9 mouse cellular contexts compared by ENCODE assay signal in genomic region chr7:73535861-73536200, GRCm38 (mm10). TPM values are rescaled to one million over a fixed set of nuclear protein-coding genes. Genes with fewer than 3 reads are reported as not detected.
A peak's percentile ranks its signal among the peaks of the same experiment; 100 is the strongest.
DNase-seq lines count a peak whose midpoint lies in the region; ATAC-seq and TF ChIP-seq lines count a peak whose summit lies in the region.
"Had no signal": no experiment of that assay in that cellular context is flagged by ENCODE, and none has a peak within 500 bp of the region (broad histone marks: within the 10 kb centered on the region; RNA-seq: fewer than 3 reads in every experiment).

No protein-coding gene starts in this region.

- H3K9ac ChIP-seq in heart, embryonic 11.5 days (ENCODE audit: low read depth, low read length), result no peak overlapping the region
- H3K9ac ChIP-seq in lung, embryonic 16.5 days (ENCODE audit: low read length), result 0 out of 2 replicates have a peak overlapping the region, but pooled peaks have one; percentile 2
- H3K9ac ChIP-seq in heart, postnatal 0 days (replicated peaks; ENCODE audit: low read depth, low read length), result no peak overlapping the region

- no peak for DNase-seq in heart, embryonic 10.5 days (ENCODE audit: low spot score)
- no peak for DNase-seq in lung, postnatal 4 days
- DNase-seq in heart, postnatal 0 days (ENCODE audit: low spot score), result no peak
- no peak for DNase-seq in cerebellum, postnatal 25 days
- DNase-seq in spleen, postnatal 36 days (ENCODE audit: low spot score in 2 of 2), result no peak
- DNase-seq: cerebellum, postnatal 14 days had no signal

- no peaks in the 10 kb centered on the region for H3K27me3 ChIP-seq in heart, embryonic 11.5 days (ENCODE audit: control insufficient read depth, insufficient read depth, low read length)
- H3K27me3 ChIP-seq in heart, embryonic 10.5 days (ENCODE audit: insufficient read depth, poor library complexity, severe bottlenecking), result no peaks in the 10 kb centered on the region
- H3K27me3 ChIP-seq in lung, embryonic 16.5 days (ENCODE audit: control insufficient read depth, insufficient read depth, low read depth, low read length), result no peaks in the 10 kb centered on the region
- H3K27me3 ChIP-seq in heart, postnatal 0 days (ENCODE audit: control insufficient read depth, insufficient read depth, low read length), result no peaks in the 10 kb centered on the region
- H3K27me3 ChIP-seq in myocyte (ENCODE audit: control insufficient read depth, insufficient read depth, insufficient read length), result no peaks in the 10 kb centered on the region

- H3K4me1 ChIP-seq in heart, embryonic 11.5 days (ENCODE audit: control insufficient read depth, insufficient read depth, low read length), result peaks cover 43% of the 10 kb centered on the region
- H3K4me1 ChIP-seq in heart, embryonic 10.5 days, result peaks cover 38% of the 10 kb centered on the region
- peaks cover 48% of the 10 kb centered on the region for H3K4me1 ChIP-seq in lung, embryonic 16.5 days (replicated peaks; ENCODE audit: control insufficient read depth, insufficient read depth, low read length)
- peaks cover 57% of the 10 kb centered on the region for H3K4me1 ChIP-seq in heart, postnatal 0 days (ENCODE audit: control insufficient read depth, insufficient read depth)

- TF ChIP-seq POLR2A in myocyte (IDR thresholded peaks at IDR 0.05; ENCODE audit: insufficient read length, low read depth), result no peak

- H3K79me2 ChIP-seq in myocyte (ENCODE audit: control insufficient read depth, insufficient read depth), result peaks cover 97% of the 10 kb centered on the region

- no peaks in the 10 kb centered on the region for H3K9me3 ChIP-seq in heart, embryonic 11.5 days (replicated peaks; ENCODE audit: control insufficient read depth, low read length)
- H3K9me3 ChIP-seq in heart, embryonic 10.5 days, result no peaks in the 10 kb centered on the region
- no peaks in the 10 kb centered on the region for H3K9me3 ChIP-seq in lung, embryonic 16.5 days (ENCODE audit: control insufficient read depth, low read length)
- no peaks in the 10 kb centered on the region for H3K9me3 ChIP-seq in heart, postnatal 0 days (replicated peaks; ENCODE audit: control insufficient read depth, low read length)

- H3K27ac ChIP-seq in heart, embryonic 11.5 days (ENCODE audit: low read depth, low read length), result 0 out of 2 replicates have a peak overlapping the region, but pooled peaks have one; percentile 15
- H3K27ac ChIP-seq in heart, embryonic 10.5 days, result no peak overlapping the region; the same call in 1 of the 2 replicates
- H3K27ac ChIP-seq in lung, embryonic 16.5 days (ENCODE audit: low read length), result peak overlapping the region; percentile 63
- peak overlapping the region; percentile 63 for H3K27ac ChIP-seq in heart, postnatal 0 days (ENCODE audit: low read depth)

- H3K4me3 ChIP-seq in heart, embryonic 11.5 days (ENCODE audit: low read depth, low read length), result no peak overlapping the region
- H3K4me3 ChIP-seq in heart, embryonic 10.5 days, result no peak overlapping the region
- H3K4me3 ChIP-seq in lung, embryonic 16.5 days (ENCODE audit: low read length), result peak overlapping the region; percentile 1; the same call in 1 of the 2 replicates
- no peak overlapping the region for H3K4me3 ChIP-seq in heart, postnatal 0 days (ENCODE audit: low read depth, low read length)
- peak overlapping the region; percentile 62 for H3K4me3 ChIP-seq in myocyte

- 69% methylated on average over 4 of the region's 4 CpGs for WGBS in heart, embryonic 11.5 days (ENCODE audit: insufficient replicate concordance)
- WGBS in heart, embryonic 10.5 days, result 75% methylated on average over 4 of the region's 4 CpGs
- WGBS in lung, embryonic 16.5 days, result 42% methylated on average over 4 of the region's 4 CpGs
- 42% methylated on average over 4 of the region's 4 CpGs for WGBS in heart, postnatal 0 days

- no peak for ATAC-seq in heart, embryonic 11.5 days (replicated peaks; ENCODE audit: insufficient number of reproducible peaks, low FRiP score, low TSS enrichment)
- no peak for ATAC-seq in lung, embryonic 16.5 days (ENCODE audit: low read depth)
- ATAC-seq in heart, postnatal 0 days (ENCODE audit: insufficient read depth, low read depth), result no peak

- no peak overlapping the region for H3ac ChIP-seq in myocyte (ENCODE audit: control insufficient read depth, insufficient read length)

- TF ChIP-seq CTCF in heart, postnatal 0 days (IDR thresholded peaks at IDR 0.05; ENCODE audit: low read depth), result no peak

- peak overlapping the region; percentile 8; the same call in 1 of the 2 replicates for H3K4me2 ChIP-seq in heart, embryonic 11.5 days
- H3K4me2 ChIP-seq in lung, embryonic 16.5 days (ENCODE audit: low read depth, low read length), result no peak overlapping the region
- peak overlapping the region; percentile 29; the same call in 1 of the 2 replicates for H3K4me2 ChIP-seq in heart, postnatal 0 days (ENCODE audit: low read depth, low read length)
- H3K4me2 ChIP-seq in myocyte (ENCODE audit: low read depth), result peak overlapping the region; percentile 93

- no peaks in the 10 kb centered on the region for H3K36me3 ChIP-seq in heart, embryonic 11.5 days (ENCODE audit: control insufficient read depth, insufficient read depth, low read length)
- peaks cover 10% of the 10 kb centered on the region; the same call in 1 of the 2 replicates for H3K36me3 ChIP-seq in heart, embryonic 10.5 days
- no peaks in the 10 kb centered on the region for H3K36me3 ChIP-seq in lung, embryonic 16.5 days (ENCODE audit: control insufficient read depth, insufficient read depth, low read length)
- no peaks in the 10 kb centered on the region for H3K36me3 ChIP-seq in heart, postnatal 0 days (replicated peaks; ENCODE audit: control insufficient read depth, insufficient read depth, low read length)
- no peaks in the 10 kb centered on the region for H3K36me3 ChIP-seq in myocyte (ENCODE audit: control insufficient read depth, insufficient read depth)

- no peak for TF ChIP-seq EP300 in heart, postnatal 0 days (IDR thresholded peaks at IDR 0.05; ENCODE audit: low read depth)

TF ChIP-seq in myocyte, 11 proteins besides CTCF, POLR2A, EP300 and RAD21:
- no peak for TF ChIP-seq SRF (IDR thresholded peaks at IDR 0.05; ENCODE audit: control insufficient read depth, insufficient read length, low read depth)
- TF ChIP-seq POLR2AphosphoS2 (IDR thresholded peaks at IDR 0.05; ENCODE audit: insufficient read length, low read depth), result no peak
- TF ChIP-seq MAX (IDR thresholded peaks at IDR 0.05; ENCODE audit: low read depth), result no peak
- TF ChIP-seq E2F4 (IDR thresholded peaks at IDR 0.05; ENCODE audit: insufficient read depth), result no peak
- no peak for TF ChIP-seq REST (IDR thresholded peaks at IDR 0.05; ENCODE audit: insufficient read depth, insufficient read length)
- no peak for TF ChIP-seq MYOD1 (IDR thresholded peaks at IDR 0.05; ENCODE audit: control insufficient read depth in 1 of 3, insufficient read length in 2 of 3, low read depth in 2 of 3)
- no peak for TF ChIP-seq TCF3 (IDR thresholded peaks at IDR 0.05; ENCODE audit: insufficient read length, low read depth)
- no peak for TF ChIP-seq TCF12 (IDR thresholded peaks at IDR 0.05; ENCODE audit: insufficient read depth, poor library complexity, severe bottlenecking)
- TF ChIP-seq MYOG (IDR thresholded peaks at IDR 0.05; ENCODE audit: control insufficient read depth in 1 of 3, insufficient read depth in 1 of 3, insufficient read length in 2 of 3, low read depth in 2 of 3), result no peak
- TF ChIP-seq USF1 (IDR thresholded peaks at IDR 0.05; ENCODE audit: low read depth), result no peak
- no peak for TF ChIP-seq CEBPB (IDR thresholded peaks at IDR 0.05; ENCODE audit: insufficient read depth, poor library complexity, severe bottlenecking)

RNA-seq across cellular contexts. Expression of gene Chd2, which starts 5.8 kb away (rescaled TPM):
- 43.6 and 45.6 TPM in 2 replicates for polyA plus RNA-seq in heart, embryonic 11.5 days (2014; fragmentation: Nextera tagmentation; extraction: Ambion mirVana)
- polyA plus RNA-seq in heart, embryonic 10.5 days (2016; fragmentation: Nextera tagmentation; extraction: Ambion mirVana), result 43.6 and 46.0 TPM in 2 replicates
- 53.7 and 58.9 TPM in 2 replicates for polyA plus RNA-seq in lung, embryonic 16.5 days (2015; fragmentation: Nextera tagmentation; extraction: Ambion mirVana)
- 43.0 and 65.5 TPM in 2 replicates for total RNA-seq in heart, postnatal 0 days (2014; rRNA removed; ENCODE audit: low replicate concordance)
- 31.1 and 32.2 TPM in 2 replicates for polyA plus RNA-seq in heart, postnatal 0 days (2015; fragmentation: Nextera tagmentation; extraction: Ambion mirVana)
- polyA plus RNA-seq in myocyte (2012; fragmentation: generic; extraction: Trizol), result 7.9 TPM

Comparison
In these comparisons a context has a peak if more than half of its experiments do, and no peak if none do; other contexts are left out.
1. H3K4me3 ChIP-seq: peak in lung, embryonic 16.5 days (single experiment) and myocyte (single experiment); none in heart, embryonic 11.5 days (single experiment), heart, embryonic 10.5 days (single experiment) and heart, postnatal 0 days (single experiment).